Mouse (Mus musculus): ENCODE data around the gene Fgfr2. TPM values are rescaled to one million over a fixed set of nuclear protein-coding genes. Genes with fewer than 3 reads are reported as not detected.

Fgfr2 gene
- polyA plus RNA-seq, 1 experiment: 1.7 TPM

DNA sequence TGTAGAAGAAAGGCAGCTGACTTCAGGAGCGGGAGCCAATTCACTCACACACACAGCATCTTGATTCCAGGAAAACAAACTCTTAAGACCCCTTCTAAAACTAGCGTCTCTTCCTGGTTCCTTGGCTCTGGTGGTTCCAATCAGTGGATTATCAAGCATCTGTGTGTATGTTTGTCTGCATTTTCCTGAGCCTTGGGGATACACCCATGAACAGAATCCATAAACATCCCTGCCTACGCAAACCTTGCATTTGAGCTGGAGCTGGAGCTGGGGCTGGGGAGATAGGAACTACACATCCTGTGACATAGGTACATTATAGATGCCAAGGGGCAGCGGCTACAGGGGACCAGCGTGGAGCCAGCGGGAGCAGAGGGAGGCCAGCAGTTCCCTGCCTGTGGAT is 2808.5 kb downstream of the Fgfr2 start:
- no peak overlapping the region for H3ac ChIP-seq (ENCODE audit: control insufficient read depth, insufficient read length, low read depth)
- no peaks in the 10 kb centered on the region for H3K36me3 ChIP-seq (ENCODE audit: control insufficient read depth, insufficient read depth)
- peaks cover 21% of the 10 kb centered on the region for H3K27me3 ChIP-seq (ENCODE audit: control insufficient read depth, insufficient read depth, insufficient read length)
- H3K79me2 ChIP-seq (ENCODE audit: control insufficient read depth, insufficient read depth): no peaks in the 10 kb centered on the region
- H3K79me3 ChIP-seq (ENCODE audit: low read depth): no peaks in the 10 kb centered on the region
- no peak for TF ChIP-seq CTCF (IDR thresholded peaks at IDR 0.05; ENCODE audit: control insufficient read depth, insufficient read depth, insufficient read length)
- no peak for TF ChIP-seq MYOG (IDR thresholded peaks at IDR 0.05; ENCODE audit: control insufficient read depth, extremely low read depth, insufficient read length)
- H3K4me3 ChIP-seq (ENCODE audit: insufficient read depth, poor library complexity, severe bottlenecking): no peak overlapping the region

DNA sequence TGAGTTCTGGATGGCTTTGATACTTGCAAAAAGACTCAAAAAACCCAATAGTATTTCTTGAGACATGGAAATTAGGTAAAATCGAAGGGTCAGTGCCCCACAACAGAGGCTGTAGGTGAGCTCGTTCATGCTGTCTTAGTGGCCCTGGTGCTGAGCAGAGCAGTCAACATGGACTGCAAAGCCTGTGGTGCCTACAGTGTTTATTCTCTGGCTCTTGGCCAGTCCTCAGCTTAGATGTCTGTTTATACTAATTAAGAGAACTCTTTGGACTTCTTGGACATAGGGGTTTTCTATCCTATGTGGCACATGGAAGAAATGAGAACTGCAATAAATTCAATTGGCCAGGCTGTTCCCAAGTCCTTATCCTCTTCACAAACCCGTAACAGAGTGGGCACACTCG is 2811.8 kb downstream of the Fgfr2 start:
- Histone ChIP-seq H3K4me3 (ENCODE audit: insufficient read depth, poor library complexity, severe bottlenecking) (no peak overlapping the region), H3K79me2 (ENCODE audit: control insufficient read depth, insufficient read depth) (no peaks in the 10 kb centered on the region), H3K79me3 (ENCODE audit: low read depth) (no peaks in the 10 kb centered on the region), H3K27me3 (ENCODE audit: control insufficient read depth, insufficient read depth, insufficient read length) (peaks cover 12% of the 10 kb centered on the region), H3K36me3 (ENCODE audit: control insufficient read depth, insufficient read depth) (no peaks in the 10 kb centered on the region), H3ac (ENCODE audit: control insufficient read depth, insufficient read length, low read depth) (no peak overlapping the region)
- TF ChIP-seq MYOD1 (IDR thresholded peaks at IDR 0.05; ENCODE audit: control insufficient read depth, insufficient read length, low read depth) (no peak), CTCF (IDR thresholded peaks at IDR 0.05; ENCODE audit: control insufficient read depth, insufficient read depth, insufficient read length) (no peak), USF1 (IDR thresholded peaks at IDR 0.05; ENCODE audit: low read depth) (no peak), MAX (IDR thresholded peaks at IDR 0.05) (no peak)

GRCm38 (mm10) chr7:130309180-130309579 is 2814.0 kb downstream of the Fgfr2 start:
- Histone ChIP-seq H3ac (ENCODE audit: control insufficient read depth, insufficient read length, low read depth) (no peak overlapping the region), H3K36me3 (ENCODE audit: control insufficient read depth, insufficient read depth) (no peaks in the 10 kb centered on the region), H3K79me3 (ENCODE audit: low read depth) (no peaks in the 10 kb centered on the region), H3K27me3 (ENCODE audit: control insufficient read depth, insufficient read depth, insufficient read length) (no peaks in the 10 kb centered on the region), H3K79me2 (ENCODE audit: control insufficient read depth, insufficient read depth) (no peaks in the 10 kb centered on the region), H3K4me3 (ENCODE audit: insufficient read depth, poor library complexity, severe bottlenecking) (no peak overlapping the region)
- TF ChIP-seq USF1 (IDR thresholded peaks at IDR 0.05; ENCODE audit: low read depth): no peak

- Histone ChIP-seq H3K79me3 (ENCODE audit: low read depth) (no peaks in the 10 kb centered on the region), H3K4me3 (ENCODE audit: insufficient read depth, poor library complexity, severe bottlenecking) (no peak overlapping the region), H3K36me3 (ENCODE audit: control insufficient read depth, insufficient read depth) (no peaks in the 10 kb centered on the region), H3K79me2 (ENCODE audit: control insufficient read depth, insufficient read depth) (no peaks in the 10 kb centered on the region), H3ac (ENCODE audit: control insufficient read depth, insufficient read length, low read depth) (no peak overlapping the region), H3K27me3 (ENCODE audit: control insufficient read depth, insufficient read depth, insufficient read length) (no peaks in the 10 kb centered on the region)
- TF ChIP-seq FOSL1 (IDR thresholded peaks at IDR 0.05; ENCODE audit: insufficient read depth, low read length, poor library complexity, severe bottlenecking) (no peak), USF1 (IDR thresholded peaks at IDR 0.05; ENCODE audit: low read depth) (no peak), CTCF (IDR thresholded peaks at IDR 0.05; ENCODE audit: control insufficient read depth, insufficient read depth, insufficient read length) (no peak), MAX (IDR thresholded peaks at IDR 0.05) (no peak)
Measured at GRCm38 (mm10) chr7:130307036-130307435, 2816.1 kb downstream of the Fgfr2 start.

DNA sequence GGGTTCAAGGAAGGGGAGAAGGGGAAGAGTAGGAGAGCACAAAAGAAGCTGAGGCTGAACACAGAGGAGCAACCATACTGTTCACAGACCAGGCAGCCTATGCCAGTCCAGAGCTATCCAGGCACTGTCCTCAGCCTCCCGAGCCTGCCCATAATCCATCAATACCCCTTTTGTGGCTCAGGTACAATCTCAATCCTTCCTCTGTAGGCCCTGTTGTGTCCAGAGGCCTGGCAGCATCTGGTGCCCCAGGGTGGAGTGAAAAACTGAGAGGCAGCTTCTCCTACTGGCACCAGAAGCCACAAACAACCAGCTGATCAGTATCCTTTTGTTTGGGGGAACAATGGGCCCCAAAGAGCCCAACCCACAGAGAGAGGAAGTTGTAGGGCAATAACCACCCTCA is 2818.5 kb downstream of the Fgfr2 start:
- H3K4me3 ChIP-seq (ENCODE audit: insufficient read depth, poor library complexity, severe bottlenecking): no peak overlapping the region
- no peak overlapping the region for H3ac ChIP-seq (ENCODE audit: control insufficient read depth, insufficient read length, low read depth)
- no peaks in the 10 kb centered on the region for H3K79me2 ChIP-seq (ENCODE audit: control insufficient read depth, insufficient read depth)
- TF ChIP-seq MYOD1 (IDR thresholded peaks at IDR 0.05; ENCODE audit: control insufficient read depth, insufficient read length, low read depth) (no peak), MAX (IDR thresholded peaks at IDR 0.05) (no peak), FOSL1 (IDR thresholded peaks at IDR 0.05; ENCODE audit: insufficient read depth, low read length, poor library complexity, severe bottlenecking) (no peak), MYOG (IDR thresholded peaks at IDR 0.05; ENCODE audit: control insufficient read depth, extremely low read depth, insufficient read length) (no peak), CTCF (IDR thresholded peaks at IDR 0.05; ENCODE audit: control insufficient read depth, insufficient read depth, insufficient read length) (no peak), CEBPB (IDR thresholded peaks at IDR 0.05; ENCODE audit: low read depth) (no peak), USF1 (IDR thresholded peaks at IDR 0.05; ENCODE audit: low read depth) (no peak)
- no peaks in the 10 kb centered on the region for H3K27me3 ChIP-seq (ENCODE audit: control insufficient read depth, insufficient read depth, insufficient read length)
- no peaks in the 10 kb centered on the region for H3K36me3 ChIP-seq (ENCODE audit: control insufficient read depth, insufficient read depth)
- H3K79me3 ChIP-seq (ENCODE audit: low read depth): no peaks in the 10 kb centered on the region

- Histone ChIP-seq H3K27me3 (ENCODE audit: control insufficient read depth, insufficient read depth, insufficient read length) (no peaks in the 10 kb centered on the region), H3K79me3 (ENCODE audit: low read depth) (no peaks in the 10 kb centered on the region), H3K36me3 (ENCODE audit: control insufficient read depth, insufficient read depth) (no peaks in the 10 kb centered on the region), H3K79me2 (ENCODE audit: control insufficient read depth, insufficient read depth) (no peaks in the 10 kb centered on the region), H3ac (ENCODE audit: control insufficient read depth, insufficient read length, low read depth) (no peak overlapping the region), H3K4me3 (ENCODE audit: insufficient read depth, poor library complexity, severe bottlenecking) (no peak overlapping the region)
- no peak for TF ChIP-seq MAX (IDR thresholded peaks at IDR 0.05)
Measured at GRCm38 (mm10) chr7:130303464-130303863, 2819.7 kb downstream of the Fgfr2 start.

- Histone ChIP-seq H3K36me3 (ENCODE audit: control insufficient read depth, insufficient read depth) (no peaks in the 10 kb centered on the region), H3K4me3 (ENCODE audit: insufficient read depth, poor library complexity, severe bottlenecking) (no peak overlapping the region), H3K79me2 (ENCODE audit: control insufficient read depth, insufficient read depth) (no peaks in the 10 kb centered on the region), H3ac (ENCODE audit: control insufficient read depth, insufficient read length, low read depth) (no peak overlapping the region), H3K79me3 (ENCODE audit: low read depth) (no peaks in the 10 kb centered on the region), H3K27me3 (ENCODE audit: control insufficient read depth, insufficient read depth, insufficient read length) (no peaks in the 10 kb centered on the region)
- no peak for TF ChIP-seq MYOD1 (IDR thresholded peaks at IDR 0.05; ENCODE audit: control insufficient read depth, insufficient read length, low read depth)
- TF ChIP-seq USF1 (IDR thresholded peaks at IDR 0.05; ENCODE audit: low read depth): no peak
- no peak for TF ChIP-seq MYOG (IDR thresholded peaks at IDR 0.05; ENCODE audit: control insufficient read depth, extremely low read depth, insufficient read length)
- no peak for TF ChIP-seq CTCF (IDR thresholded peaks at IDR 0.05; ENCODE audit: control insufficient read depth, insufficient read depth, insufficient read length)
- no peak for TF ChIP-seq MAX (IDR thresholded peaks at IDR 0.05)
- TF ChIP-seq FOSL1 (IDR thresholded peaks at IDR 0.05; ENCODE audit: insufficient read depth, low read length, poor library complexity, severe bottlenecking): no peak
- no peak for TF ChIP-seq CEBPB (IDR thresholded peaks at IDR 0.05; ENCODE audit: low read depth)
Measured at GRCm38 (mm10) chr7:130300606-130301005, 2822.5 kb downstream of the Fgfr2 start.
